Mouse (Mus musculus): ENCODE measurements around the gene Ciao2b.

Gene Ciao2b

GRCm38 (mm10) chr8:104620765-104621164 is 21.0 kb downstream of the Ciao2b start:
- no peak for DNase-seq (ENCODE audit: low spot score in 2 of 2)

- DNase-seq (ENCODE audit: low spot score in 2 of 2): no peak
Observed at GRCm38 (mm10) chr8:104613119-104613518, 28.6 kb downstream of the Ciao2b start.

- DNase-seq (ENCODE audit: low spot score in 2 of 2): no peak
Observed at GRCm38 (mm10) chr8:104611613-104612012, 30.2 kb downstream of the Ciao2b start.

GRCm38 (mm10) chr8:104610185-104610766 is 31.5 kb downstream of the Ciao2b start:
- DNase-seq (ENCODE audit: low spot score in 2 of 2): no peak

- DNase-seq (ENCODE audit: low spot score in 2 of 2): no peak
Observed at GRCm38 (mm10) chr8:104609222-104609621, 32.5 kb downstream of the Ciao2b start.

GRCm38 (mm10) chr8:104607944-104608343 is 33.8 kb downstream of the Ciao2b start:
- no peak for DNase-seq (ENCODE audit: low spot score in 2 of 2)

GRCm38 (mm10) chr8:104606329-104606728 is 35.4 kb downstream of the Ciao2b start:
- DNase-seq (ENCODE audit: low spot score in 2 of 2): no peak

- DNase-seq (ENCODE audit: low spot score in 2 of 2): no peak
Observed at GRCm38 (mm10) chr8:104603245-104603593, 38.5 kb downstream of the Ciao2b start.

GRCm38 (mm10) chr8:104602468-104603244 is 39.1 kb downstream of the Ciao2b start:
- peak; percentile 68 to 88 for DNase-seq (ENCODE audit: low spot score in 2 of 2)

GRCm38 (mm10) chr8:104601941-104602371 is 39.8 kb downstream of the Ciao2b start:
- no peak for DNase-seq (ENCODE audit: low spot score in 2 of 2)

GRCm38 (mm10) chr8:104601386-104601785 is 40.4 kb downstream of the Ciao2b start:
- no peak for DNase-seq (ENCODE audit: low spot score in 2 of 2)

- no peak for DNase-seq (ENCODE audit: low spot score in 2 of 2)
Observed at GRCm38 (mm10) chr8:104598496-104598895, 43.3 kb downstream of the Ciao2b start.

GRCm38 (mm10) chr8:104597656-104598055 is 44.1 kb downstream of the Ciao2b start:
- no peak for DNase-seq (ENCODE audit: low spot score in 2 of 2)

- no peak for DNase-seq (ENCODE audit: low spot score in 2 of 2)
Observed at GRCm38 (mm10) chr8:104595773-104596536, 45.8 kb downstream of the Ciao2b start.

- DNase-seq (ENCODE audit: low spot score in 2 of 2): no peak
Observed at GRCm38 (mm10) chr8:104594611-104595362, 47.0 kb downstream of the Ciao2b start.

- no peak for DNase-seq (ENCODE audit: low spot score in 2 of 2)
Observed at GRCm38 (mm10) chr8:104593536-104594325, 48.0 kb downstream of the Ciao2b start.

- DNase-seq (ENCODE audit: low spot score in 2 of 2): no peak
Observed at GRCm38 (mm10) chr8:104592566-104592965, 49.2 kb downstream of the Ciao2b start.

GRCm38 (mm10) chr8:104591856-104592255 is 49.9 kb downstream of the Ciao2b start:
- no peak for DNase-seq (ENCODE audit: low spot score in 2 of 2)

GRCm38 (mm10) chr8:104591133-104591834 is 50.5 kb downstream of the Ciao2b start, which contains the start of gene Pdp2:
Gene Pdp2, plus strand, starts transcription at chr8:104591451.
- peak; percentile 76 to 90 for DNase-seq (ENCODE audit: low spot score in 2 of 2)

- no peak for DNase-seq (ENCODE audit: low spot score in 2 of 2)
Observed at GRCm38 (mm10) chr8:104590284-104590683, 51.5 kb downstream of the Ciao2b start.

All from cerebellum, postnatal 4 days (tissue).